Mouse (Mus musculus) small intestine, adult 2 months (tissue): ENCODE measurements around the gene Myod1.

ENCODE experiments used
- CTCF ChIP-seq: fragments of 200-500 bp; IDR thresholded peaks from 2 replicates; pipeline ENCODE4 v1.5.1; 2012; ENCODE audit warnings: low read depth, mild to moderate bottlenecking, control low read depth, inconsistent platforms, low read length, moderate library complexity, mixed read lengths; ENCODE audit not compliant: insufficient replicate concordance, insufficient read length; ENCODE audit errors: extremely low read depth
- POLR2A ChIP-seq: fragments of 200-500 bp; IDR thresholded peaks from 2 replicates; pipeline ENCODE4 v1.6.1; 2012; ENCODE audit warnings: low read depth, mild to moderate bottlenecking, control low read depth, inconsistent platforms, low read length, moderate library complexity

GRCm38 (mm10) chr7:46417467-46417866 is 41.2 kb downstream of the Myod1 start:
- TF ChIP-seq CTCF (no peak), POLR2A (no peak)
